In genomic region chr19:5349502-5349873, GRCm38 (mm10) we compare ENCODE assay signal across 9 mouse cellular contexts. TPM values are rescaled to one million over a fixed set of nuclear protein-coding genes. Genes with fewer than 3 reads are reported as not detected.
DNase-seq lines count a peak whose midpoint lies in the region; ATAC-seq and TF ChIP-seq lines count a peak whose summit lies in the region.
"Not testable (repeated sequence)": the region's sequence is repeated elsewhere in the genome, so short reads cannot be mapped to it uniquely, and the experiment has no call there.
"Had no signal": no experiment of that assay in that cellular context is flagged by ENCODE, and none has a peak within 500 bp of the region (broad histone marks: within the 10 kb centered on the region; RNA-seq: fewer than 3 reads in every experiment).

Gene Cst6 (minus strand): TSS chr19:5349574.

- 0 out of 2 replicates have a peak within 1 kb of the TSS, but pooled peaks have one; percentile 12 for H3K9ac ChIP-seq in ES-Bruce4 (ENCODE audit: low read depth, poor library complexity, severe bottlenecking)
- peak within 1 kb of the TSS; percentile 75 for H3K9ac ChIP-seq in hindbrain, embryonic 16.5 days (ENCODE audit: low read depth, low read length)
- H3K9ac ChIP-seq in liver, embryonic 13.5 days = peak within 1 kb of the TSS; percentile 61
- H3K9ac ChIP-seq in midbrain, embryonic 14.5 days (replicated peaks; ENCODE audit: low read length) = peak within 1 kb of the TSS; percentile 64
- H3K9ac ChIP-seq in stomach, embryonic 16.5 days (ENCODE audit: low read length) = peak within 1 kb of the TSS; percentile 72

- not testable (repeated sequence) for TF ChIP-seq EP300 in ES-Bruce4 (IDR thresholded peaks at IDR 0.05; ENCODE audit: insufficient read depth, low read depth, low read length)

- DNase-seq in forebrain, embryonic 10.5 days (ENCODE audit: extremely low spot score, low spot score); heart, adult 8-10 months (ENCODE audit: low spot score); left cerebral cortex, adult 2 months (ENCODE audit: extremely low spot score in 1 of 2, low spot score in 2 of 2); liver, embryonic 13.5 days; midbrain, embryonic 14.5 days: not testable (repeated sequence)

- not testable (repeated sequence) for H3K4me1 ChIP-seq in ES-Bruce4 (ENCODE audit: control insufficient read depth, insufficient read depth, low read length); hindbrain, embryonic 16.5 days (ENCODE audit: control insufficient read depth, insufficient read depth, low read depth, low read length); midbrain, embryonic 14.5 days (ENCODE audit: control insufficient read depth, insufficient read depth, low read length); stomach, embryonic 16.5 days (ENCODE audit: control insufficient read depth, insufficient read depth, low read length)
- peaks cover 11% of the 10 kb centered on the region for H3K4me1 ChIP-seq in forebrain, embryonic 10.5 days
- peaks cover 10% of the 10 kb centered on the region for H3K4me1 ChIP-seq in liver, embryonic 13.5 days (replicated peaks)

- peak within 1 kb of the TSS; percentile 64 for H3K4me3 ChIP-seq in ES-Bruce4 (ENCODE audit: low read depth, low read length)
- peak within 1 kb of the TSS; percentile 54 for H3K4me3 ChIP-seq in forebrain, embryonic 10.5 days
- peak within 1 kb of the TSS; percentile 42 for H3K4me3 ChIP-seq in hindbrain, embryonic 16.5 days (ENCODE audit: low read length)
- H3K4me3 ChIP-seq in left cerebral cortex, adult 2 months = peak within 1 kb of the TSS; percentile 55
- peak within 1 kb of the TSS; percentile 51 for H3K4me3 ChIP-seq in liver, embryonic 13.5 days (replicated peaks)
- peak within 1 kb of the TSS; percentile 34 for H3K4me3 ChIP-seq in midbrain, embryonic 14.5 days (replicated peaks; ENCODE audit: low read depth, low read length)
- peak within 1 kb of the TSS; percentile 35 for H3K4me3 ChIP-seq in stomach, embryonic 16.5 days (replicated peaks; ENCODE audit: low read length)

- WGBS in forebrain, embryonic 10.5 days = 68% methylated on average over 6 of the region's 6 CpGs
- WGBS in hindbrain, embryonic 16.5 days = 62% methylated on average over 6 of the region's 6 CpGs
- WGBS in liver, embryonic 13.5 days (ENCODE audit: insufficient replicate concordance) = 56% methylated on average over 6 of the region's 6 CpGs
- 63% methylated on average over 6 of the region's 6 CpGs for WGBS in midbrain, embryonic 14.5 days
- WGBS in stomach, embryonic 16.5 days = 61% methylated on average over 6 of the region's 6 CpGs

- H3K36me3 ChIP-seq in ES-Bruce4 (ENCODE audit: control insufficient read depth, insufficient read depth, low read length, poor library complexity, severe bottlenecking); forebrain, embryonic 10.5 days (replicated peaks); hindbrain, embryonic 16.5 days (ENCODE audit: control insufficient read depth, insufficient read depth, low read length); liver, embryonic 13.5 days; midbrain, embryonic 14.5 days (ENCODE audit: control insufficient read depth, insufficient read depth, low read length); stomach, embryonic 16.5 days (ENCODE audit: control insufficient read depth, insufficient read depth, low read length): not testable (repeated sequence)

- H3K27ac ChIP-seq in ES-Bruce4 (ENCODE audit: insufficient read depth, low read length); hindbrain, embryonic 16.5 days (ENCODE audit: low read depth, low read length); liver, embryonic 13.5 days; midbrain, embryonic 14.5 days (replicated peaks; ENCODE audit: low read depth, low read length); stomach, embryonic 16.5 days (ENCODE audit: low read length): not testable (repeated sequence)
- peak within 1 kb of the TSS; percentile 65 for H3K27ac ChIP-seq in forebrain, embryonic 10.5 days
- peak within 1 kb of the TSS; percentile 82 for H3K27ac ChIP-seq in left cerebral cortex, adult 2 months

- not testable (repeated sequence) for ATAC-seq in hindbrain, embryonic 16.5 days; liver, embryonic 13.5 days (ENCODE audit: low read depth); midbrain, embryonic 14.5 days (ENCODE audit: low FRiP score, low TSS enrichment); stomach, embryonic 16.5 days (ENCODE audit: insufficient read depth, low FRiP score)

- not testable (repeated sequence) for H3K27me3 ChIP-seq in ES-Bruce4 (ENCODE audit: control insufficient read depth, insufficient read depth, low read length, poor library complexity, severe bottlenecking); hindbrain, embryonic 16.5 days (replicated peaks; ENCODE audit: control insufficient read depth, insufficient read depth, low read length); liver, embryonic 13.5 days; midbrain, embryonic 14.5 days (ENCODE audit: control insufficient read depth, insufficient read depth, low read length); stomach, embryonic 16.5 days (ENCODE audit: control insufficient read depth, insufficient read depth, low read length)
- H3K27me3 ChIP-seq in forebrain, embryonic 10.5 days (ENCODE audit: poor library complexity, severe bottlenecking) = peaks cover 18% of the 10 kb centered on the region

- TF ChIP-seq CTCF in ES-Bruce4 (IDR thresholded peaks at IDR 0.05; ENCODE audit: low read depth, low read length); left cerebral cortex, adult 2 months (IDR thresholded peaks at IDR 0.05): not testable (repeated sequence)

- intact Hi-C loops in left cerebral cortex, adult 2 months (cut with DNase I) = loop anchor here (2.0 to 10.0 kb wide), 2 partner anchors 47 to 155 kb away; no protein-coding TSS in a partner anchor

- TF ChIP-seq POLR2A in ES-Bruce4 (IDR thresholded peaks at IDR 0.05; ENCODE audit: insufficient read depth, low read length) = not testable (repeated sequence)

- peak within 1 kb of the TSS; percentile 81 for H3K4me2 ChIP-seq in hindbrain, embryonic 16.5 days (ENCODE audit: low read length)
- peak within 1 kb of the TSS; percentile 81 for H3K4me2 ChIP-seq in liver, embryonic 13.5 days
- H3K4me2 ChIP-seq in midbrain, embryonic 14.5 days (ENCODE audit: low read length) = peak within 1 kb of the TSS; percentile 60
- peak within 1 kb of the TSS; percentile 57 for H3K4me2 ChIP-seq in stomach, embryonic 16.5 days (ENCODE audit: low read depth, low read length)

- H3K9me3 ChIP-seq in ES-Bruce4 (replicated peaks; ENCODE audit: control insufficient read depth, insufficient read depth, low read length, poor library complexity, severe bottlenecking); forebrain, embryonic 10.5 days; hindbrain, embryonic 16.5 days (ENCODE audit: control insufficient read depth, low read length); liver, embryonic 13.5 days (replicated peaks); midbrain, embryonic 14.5 days (ENCODE audit: control insufficient read depth, low read length); stomach, embryonic 16.5 days (replicated peaks; ENCODE audit: control insufficient read depth, low read length): not testable (repeated sequence)

RNA-seq across cellular contexts. Expression of gene Cst6, which starts in this region (rescaled TPM):
- polyA plus RNA-seq in ES-Bruce4 (2011; ENCODE audit: insufficient read depth, insufficient read length, low read depth, missing spikeins) = 0.62 and 1.6 TPM in 2 replicates
- polyA plus RNA-seq in forebrain, embryonic 10.5 days (2016; fragmentation: Nextera tagmentation; extraction: Ambion mirVana) = 0.56 TPM in 1 of 2 replicates, not detected in the other
- total RNA-seq in heart, adult 8-10 months (2022) = 10 to 100 TPM; 17.0 to 27.2 (median 23.5) TPM
- 9.8 and 11.9 TPM in 2 replicates for polyA plus RNA-seq in hindbrain, embryonic 16.5 days (2015; fragmentation: Nextera tagmentation; extraction: Ambion mirVana)
- total RNA-seq in left cerebral cortex, adult 2 months (2021) = 10 to 100 TPM; 25.7 to 27.4 TPM
- 0.34 and 0.39 TPM in 2 replicates for polyA plus RNA-seq in liver, embryonic 13.5 days (2015; fragmentation: Nextera tagmentation; extraction: Ambion mirVana)
- polyA plus RNA-seq in midbrain, embryonic 14.5 days (2014; fragmentation: Nextera tagmentation; extraction: Ambion mirVana) = 7.7 and 8.4 TPM in 2 replicates
- polyA plus RNA-seq in stomach, embryonic 16.5 days (2015; fragmentation: Nextera tagmentation; extraction: Ambion mirVana) = 28.3 and 42.3 TPM in 2 replicates
- total RNA-seq: granulocyte monocyte progenitor cell, adult 5-6 weeks had no signal

Comparison
In these comparisons a context has a peak if more than half of its experiments do, and no peak if none do; other contexts are left out.
1. H3K9ac ChIP-seq: peak in every context shown above with its lines; median percentile 75 in hindbrain, embryonic 16.5 days; 72 in stomach, embryonic 16.5 days; 64 in midbrain, embryonic 14.5 days; 61 in liver, embryonic 13.5 days; 12 in ES-Bruce4.